Mouse (Mus musculus): ENCODE results near the gene Cox5b. TPM values are rescaled to one million over a fixed set of nuclear protein-coding genes. Genes with fewer than 3 reads are reported as not detected.

Cox5b gene
- polyA plus RNA-seq, 1 experiment from 2014 or later, result 531 TPM

GRCm38 (mm10) chr1:36724057-36724431, 32.8 kb downstream of the Cox5b start:
- H3K4me1 ChIP-seq (ENCODE audit: control insufficient read depth, insufficient read depth, low read length), result no peaks in the 10 kb centered on the region
- H3K36me3 ChIP-seq (ENCODE audit: control insufficient read depth, insufficient read depth, low read length), result no peaks in the 10 kb centered on the region
- 86% methylated on average over 4 of the region's 4 CpGs for WGBS
- no peak overlapping the region for H3K9ac ChIP-seq (ENCODE audit: low read length)
- no peak overlapping the region for H3K4me3 ChIP-seq (ENCODE audit: low read depth, low read length)
- H3K4me2 ChIP-seq, result no peak overlapping the region
- no peaks in the 10 kb centered on the region for H3K27me3 ChIP-seq (ENCODE audit: control insufficient read depth, insufficient read depth, low read length)
- H3K27ac ChIP-seq (ENCODE audit: low read depth, low read length), result no peak overlapping the region
- ATAC-seq (ENCODE audit: low FRiP score) (no peak), DNase-seq (ENCODE audit: low spot score, missing footprints) (no peak)
- H3K9me3 ChIP-seq (ENCODE audit: control insufficient read depth, low read length), result no peaks in the 10 kb centered on the region

GRCm38 (mm10) chr1:36737300-36737699, 46.1 kb downstream of the Cox5b start:
- 17% methylated on average over 4 of the region's 4 CpGs for WGBS
- ATAC-seq (ENCODE audit: low FRiP score), result no peak
- Histone ChIP-seq H3K4me3 (ENCODE audit: low read depth, low read length) (no peak overlapping the region), H3K27me3 (ENCODE audit: control insufficient read depth, insufficient read depth, low read length) (no peaks in the 10 kb centered on the region), H3K4me1 (ENCODE audit: control insufficient read depth, insufficient read depth, low read length) (no peaks in the 10 kb centered on the region), H3K9me3 (ENCODE audit: control insufficient read depth, low read length) (no peaks in the 10 kb centered on the region), H3K27ac (ENCODE audit: low read depth, low read length) (no peak overlapping the region), H3K36me3 (ENCODE audit: control insufficient read depth, insufficient read depth, low read length) (no peaks in the 10 kb centered on the region), H3K4me2 (no peak overlapping the region), H3K9ac (ENCODE audit: low read length) (no peak overlapping the region)
- peak; percentile 98 for DNase-seq (ENCODE audit: low spot score, missing footprints)

- Histone ChIP-seq H3K27me3 (ENCODE audit: control insufficient read depth, insufficient read depth, low read length) (no peaks in the 10 kb centered on the region), H3K4me1 (ENCODE audit: control insufficient read depth, insufficient read depth, low read length) (0 out of 2 replicates have a peak, but pooled peaks cover under 1% of the 10 kb centered on the region), H3K9me3 (ENCODE audit: control insufficient read depth, low read length) (no peaks in the 10 kb centered on the region), H3K9ac (ENCODE audit: low read length) (no peak overlapping the region), H3K4me3 (ENCODE audit: low read depth, low read length) (no peak overlapping the region), H3K4me2 (no peak overlapping the region), H3K36me3 (ENCODE audit: control insufficient read depth, insufficient read depth, low read length) (no peaks in the 10 kb centered on the region), H3K27ac (ENCODE audit: low read depth, low read length) (no peak overlapping the region)
- DNase-seq (ENCODE audit: low spot score, missing footprints) (no peak), ATAC-seq (ENCODE audit: low FRiP score) (no peak)
- 75% methylated on average over 5 of the region's 5 CpGs for WGBS
Observed at GRCm38 (mm10) chr1:36739231-36739630, 48.0 kb downstream of the Cox5b start.

GRCm38 (mm10) chr1:36743046-36743445, 51.8 kb downstream of the Cox5b start:
- Histone ChIP-seq H3K9me3 (ENCODE audit: control insufficient read depth, low read length) (no peaks in the 10 kb centered on the region), H3K9ac (ENCODE audit: low read length) (no peak overlapping the region), H3K4me3 (ENCODE audit: low read depth, low read length) (no peak overlapping the region), H3K27ac (ENCODE audit: low read depth, low read length) (no peak overlapping the region), H3K4me2 (no peak overlapping the region), H3K27me3 (ENCODE audit: control insufficient read depth, insufficient read depth, low read length) (no peaks in the 10 kb centered on the region), H3K36me3 (ENCODE audit: control insufficient read depth, insufficient read depth, low read length) (no peaks in the 10 kb centered on the region), H3K4me1 (ENCODE audit: control insufficient read depth, insufficient read depth, low read length) (0 out of 2 replicates have a peak, but pooled peaks cover 3% of the 10 kb centered on the region)
- ATAC-seq (ENCODE audit: low FRiP score) (no peak), DNase-seq (ENCODE audit: low spot score, missing footprints) (peak; percentile 82)
- WGBS, result 84% methylated on average over 9 of the region's 9 CpGs

Small RNA genes lying within 50 kb of the gene (microRNA-seq; reads per million reads assigned to microRNA genes)
- gene Gm24133, result not detected

Other genes with a start within 250 kb of the Cox5b start
- gene Lman2l, start 246.2 kb upstream of the Cox5b start, polyA plus RNA-seq (2014; fragmentation: Nextera tagmentation; extraction: Ambion mirVana), result 35.6 and 35.7 TPM in 2 replicates
- 9.6 and 11.6 TPM in 2 replicates for gene Cnnm4, start 219.8 kb upstream of the Cox5b start, polyA plus RNA-seq (2014; fragmentation: Nextera tagmentation; extraction: Ambion mirVana)
- 3.7 and 4.3 TPM in 2 replicates for gene Cnnm3, start 179.6 kb upstream of the Cox5b start, polyA plus RNA-seq (2014; fragmentation: Nextera tagmentation; extraction: Ambion mirVana)
- gene Ankrd23, start 154.6 kb upstream of the Cox5b start, polyA plus RNA-seq (2014; fragmentation: Nextera tagmentation; extraction: Ambion mirVana), result 6.0 TPM in 2 replicates
- gene Gm42417, start 152.0 kb upstream of the Cox5b start, polyA plus RNA-seq (2014; fragmentation: Nextera tagmentation; extraction: Ambion mirVana), result not detected in 2 replicates
- 12.3 and 14.0 TPM in 2 replicates for gene Ankrd39, start 144.0 kb upstream of the Cox5b start, polyA plus RNA-seq (2014; fragmentation: Nextera tagmentation; extraction: Ambion mirVana)
- gene Sema4c, start 133.1 kb upstream of the Cox5b start, polyA plus RNA-seq (2014; fragmentation: Nextera tagmentation; extraction: Ambion mirVana), result 3.1 and 3.4 TPM in 2 replicates
- gene Fam178b, start 8.3 kb upstream of the Cox5b start, polyA plus RNA-seq (2014; fragmentation: Nextera tagmentation; extraction: Ambion mirVana), result 0.16 TPM in 1 of 2 replicates, not detected in the other
- gene 4933424G06Rik, start 18.7 kb downstream of the Cox5b start, polyA plus RNA-seq (2014; fragmentation: Nextera tagmentation; extraction: Ambion mirVana), result 0.23 TPM in 1 of 2 replicates, not detected in the other
- gene Actr1b, start 23.0 kb downstream of the Cox5b start, polyA plus RNA-seq (2014; fragmentation: Nextera tagmentation; extraction: Ambion mirVana), result 97.1 and 110 TPM in 2 replicates
- 0.36 and 0.41 TPM in 2 replicates for gene Zap70, start 70.3 kb downstream of the Cox5b start, polyA plus RNA-seq (2014; fragmentation: Nextera tagmentation; extraction: Ambion mirVana)

All from midbrain, embryonic 11.5 days (tissue).